Mouse (Mus musculus): ENCODE measurements around the gene Nkx2-1.

Nkx2-1 gene

GRCm38 (mm10) chr12:56522191-56522590, 14.5 kb downstream of the Nkx2-1 start:
- no peak for DNase-seq (ENCODE audit: low spot score in 2 of 2)

- no peak for DNase-seq (ENCODE audit: low spot score in 2 of 2)
Measured at GRCm38 (mm10) chr12:56521106-56521840, 15.4 kb downstream of the Nkx2-1 start.

GRCm38 (mm10) chr12:56520396-56521105, 16.2 kb downstream of the Nkx2-1 start:
- no peak for DNase-seq (ENCODE audit: low spot score in 2 of 2)

- DNase-seq (ENCODE audit: low spot score in 2 of 2) = no peak
Measured at GRCm38 (mm10) chr12:56519738-56520191, 16.9 kb downstream of the Nkx2-1 start.

GRCm38 (mm10) chr12:56519071-56519737, 17.5 kb downstream of the Nkx2-1 start:
- no peak for DNase-seq (ENCODE audit: low spot score in 2 of 2)

DNA sequence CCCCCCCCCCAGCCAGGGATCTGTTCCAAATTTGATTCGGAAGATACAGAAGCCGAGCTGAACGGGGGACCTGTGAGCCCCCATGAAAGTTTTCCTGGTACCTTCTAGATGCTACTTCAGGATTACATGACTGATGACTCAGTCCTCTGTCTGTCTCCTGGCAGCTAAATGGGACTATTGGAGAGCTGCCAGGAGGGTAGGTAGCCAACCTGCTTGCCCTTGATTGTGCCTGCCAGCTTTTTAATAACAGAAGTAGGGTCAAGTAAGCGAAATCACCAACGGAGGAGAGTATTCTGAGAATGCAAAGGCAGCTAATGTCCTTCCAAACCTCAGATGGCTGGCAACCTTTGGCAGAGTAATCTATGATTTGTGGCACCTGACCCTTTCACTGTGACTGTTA, 18.5 kb downstream of the Nkx2-1 start:
- no peak for DNase-seq (ENCODE audit: low spot score in 2 of 2)

DNA sequence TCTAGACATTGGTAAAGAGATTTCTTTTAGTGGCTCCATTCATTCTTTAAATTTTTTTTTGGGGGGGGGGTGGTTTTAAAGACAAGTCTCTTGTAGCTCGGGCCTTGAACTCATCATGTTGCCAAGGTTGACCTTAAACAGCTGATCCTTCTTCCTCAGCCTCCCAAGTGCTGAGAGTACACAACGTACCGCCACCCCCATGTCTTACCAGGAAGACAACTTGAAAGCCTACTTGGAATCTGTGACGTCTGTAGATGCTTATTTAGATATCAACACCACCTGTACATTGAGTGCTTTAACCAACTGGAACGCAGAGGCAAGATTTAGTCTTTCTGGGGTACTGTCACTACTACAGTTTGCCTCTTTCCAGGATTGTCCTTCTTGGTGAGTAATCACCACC, 21.9 kb downstream of the Nkx2-1 start:
- no peak for DNase-seq (ENCODE audit: low spot score in 2 of 2)

DNA sequence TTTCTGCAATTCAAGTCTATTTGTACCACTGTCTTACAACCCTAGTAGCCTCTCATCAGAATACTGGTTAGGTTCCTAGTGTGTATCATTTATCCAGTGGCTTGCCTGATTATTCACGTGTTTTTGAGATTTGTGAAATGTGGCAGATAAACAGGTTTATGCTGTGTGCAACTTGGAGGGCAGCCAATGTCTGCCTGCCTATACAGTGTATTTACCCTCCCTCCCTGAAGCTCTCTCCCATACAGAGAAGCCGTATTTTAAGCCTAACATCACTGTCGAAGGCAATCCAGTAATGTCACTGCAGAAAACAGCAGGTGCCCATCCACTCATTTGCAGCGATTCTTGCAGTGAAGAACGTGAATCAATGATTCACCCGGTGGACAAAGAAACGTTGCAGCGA, 28.3 kb downstream of the Nkx2-1 start:
- no peak for DNase-seq (ENCODE audit: low spot score in 2 of 2)

- DNase-seq (ENCODE audit: low spot score in 2 of 2) = no peak
Measured at GRCm38 (mm10) chr12:56487046-56487445, 49.7 kb downstream of the Nkx2-1 start.

- DNase-seq (ENCODE audit: low spot score in 2 of 2) = no peak
Measured at GRCm38 (mm10) chr12:56482606-56483005, 54.1 kb downstream of the Nkx2-1 start.

Measured in cerebellum, postnatal 4 days (tissue).